Mouse (Mus musculus): ENCODE measurements around the gene Lsm14b. TPM values are rescaled to one million over a fixed set of nuclear protein-coding genes. Genes with fewer than 3 reads are reported as not detected.

Gene Lsm14b
- total RNA-seq (2012; rRNA removed) = 16.5 and 16.9 TPM in 2 replicates
- 12.2 and 12.6 TPM in 2 replicates for total RNA-seq (2014; rRNA removed)
- polyA plus RNA-seq (2012; ENCODE audit: insufficient read length, low read depth) = 15.3 and 15.6 TPM in 2 replicates

DNA sequence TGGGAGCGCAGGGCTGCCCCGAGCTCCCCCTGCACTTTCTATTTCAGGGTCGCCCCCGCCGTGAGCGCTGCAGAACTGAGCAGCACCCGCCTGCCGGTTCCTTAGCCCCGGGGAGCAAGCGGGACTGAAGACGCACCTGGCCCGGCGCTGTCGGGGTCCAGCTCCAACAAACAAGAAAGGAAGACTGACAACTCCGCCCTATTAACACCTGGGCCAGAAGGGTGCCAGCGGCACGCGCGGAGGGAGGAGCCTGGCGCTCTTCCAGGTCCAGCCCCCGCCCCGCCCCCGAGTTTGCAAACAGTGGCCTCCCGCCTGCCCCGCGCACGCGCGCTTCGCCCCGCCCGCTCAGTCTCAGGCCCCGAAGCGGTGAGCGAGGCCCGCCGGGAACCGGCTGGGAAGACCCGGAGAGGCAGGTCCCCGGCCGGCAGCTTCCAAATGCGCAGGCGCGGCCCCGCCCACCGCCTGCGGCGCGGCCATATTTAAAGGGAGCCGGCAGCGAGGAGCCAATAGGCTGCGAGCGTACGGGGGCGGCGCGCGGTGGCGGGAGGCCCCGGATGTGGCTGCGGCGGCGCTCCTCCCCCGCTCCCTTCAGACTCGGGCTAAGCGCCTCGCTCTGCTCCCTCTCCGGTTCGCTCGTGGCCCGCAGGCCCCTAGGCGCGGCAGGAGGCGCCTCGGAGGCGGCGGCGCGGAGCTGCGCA is at the start of gene Lsm14b:
Gene Lsm14b (plus strand): TSS at position 587 of the 698 bp plus-strand sequence.
- H3K4me1 ChIP-seq (ENCODE audit: control insufficient read depth in 1 of 2, insufficient read depth in 2 of 2) = peaks cover 11 to 30% of the 10 kb centered on the region in 2 experiments
- DNase-seq (ENCODE audit: extremely low read depth) = peak; percentile 94
- dilution Hi-C loops (cut with MboI; ENCODE audit: extremely low pct_ligation_motif_present, extremely low pct_unique_long_range_greater_than_20kb, low sequenced_read_pairs) (no loop called here), in situ Hi-C loops (cut with MboI; ENCODE audit: low pct_ligation_motif_present, low pct_unique_long_range_greater_than_20kb, low sequenced_read_pairs) (no loop called here)
- peak within 1 kb of the TSS; percentile 53 to 96 (median 81) for H3K4me3 ChIP-seq (replicated peaks in 1 of 3; ENCODE audit: low read depth in 2 of 3, low read length in 2 of 3, poor library complexity in 1 of 3)
- peaks cover 43% of the 10 kb centered on the region for H3K27me3 ChIP-seq (replicated peaks)
- H3K79me2 ChIP-seq (replicated peaks; ENCODE audit: control insufficient read depth, extremely low read depth, insufficient read depth, poor library complexity, severe bottlenecking) = 0 out of 2 replicates have a peak, but pooled peaks cover 5% of the 10 kb centered on the region
- H3K4me2 ChIP-seq (ENCODE audit: insufficient read depth, low read depth, poor library complexity, severe bottlenecking) = peak within 1 kb of the TSS; percentile 93
- no peak for TF ChIP-seq EP300 (IDR thresholded peaks at IDR 0.05; ENCODE audit: low read length)
- 0 out of 2 replicates have a peak, but pooled peaks have one; percentile 7 for TF ChIP-seq MAFK (IDR thresholded peaks at IDR 0.05; ENCODE audit: insufficient replicate concordance, low read length)
- TF ChIP-seq TBP (conservative IDR thresholded peaks at IDR 0.05; ENCODE audit: low read depth, low read length) = 0 out of 2 replicates have a peak, but pooled peaks have one; percentile 28
- peak; percentile 68 for TF ChIP-seq MAZ (IDR thresholded peaks at IDR 0.05; ENCODE audit: low read depth, low read length)
- peak; percentile 90 for TF ChIP-seq TCF12 (IDR thresholded peaks at IDR 0.05; ENCODE audit: low read depth, low read length)
- TF ChIP-seq ETS1 (conservative IDR thresholded peaks at IDR 0.05; ENCODE audit: low read depth, low read length) = peak; percentile 43
- no peak for TF ChIP-seq KAT2A (IDR thresholded peaks at IDR 0.05; ENCODE audit: insufficient replicate concordance, low read length)
- peak; percentile 89; the same call in 1 of the 2 replicates for TF ChIP-seq SIN3A (IDR thresholded peaks at IDR 0.05; ENCODE audit: low read length)
- peak; percentile 39; the same call in 1 of the 2 replicates for TF ChIP-seq IRF4 (IDR thresholded peaks at IDR 0.05; ENCODE audit: low read depth, low read length)
- TF ChIP-seq NELFE (IDR thresholded peaks at IDR 0.05; ENCODE audit: low read depth, low read length) = peak; percentile 88
- no peak for TF ChIP-seq MEF2A (IDR thresholded peaks at IDR 0.05; ENCODE audit: borderline replicate concordance, low read depth, low read length)
- TF ChIP-seq MAX (IDR thresholded peaks at IDR 0.05; ENCODE audit: low read length) = 0 out of 2 replicates have a peak, but pooled peaks have one; percentile 15
- TF ChIP-seq UBTF (IDR thresholded peaks at IDR 0.05; ENCODE audit: low read depth, low read length) = no peak
- no peak for TF ChIP-seq ZNF384 (IDR thresholded peaks at IDR 0.05; ENCODE audit: low read depth, low read length)
- TF ChIP-seq CHD1 (IDR thresholded peaks at IDR 0.05; ENCODE audit: low read depth, low read length) = no peak
- no peak for TF ChIP-seq GABPA (IDR thresholded peaks at IDR 0.05; ENCODE audit: insufficient replicate concordance, low read depth, low read length)
- TF ChIP-seq POLR2A (IDR thresholded peaks at IDR 0.05; ENCODE audit: low read depth, low read length) = peak; percentile 82
- TF ChIP-seq RAD21 (IDR thresholded peaks at IDR 0.05; ENCODE audit: low read depth, low read length) = no peak
- no peak for TF ChIP-seq PAX5 (IDR thresholded peaks at IDR 0.05; ENCODE audit: low read length)
- TF ChIP-seq BHLHE40 (IDR thresholded peaks at IDR 0.05; ENCODE audit: low read depth, low read length) = peak; percentile 97
- peak; percentile 68; the same call in 1 of the 2 replicates for TF ChIP-seq ZMIZ1 (IDR thresholded peaks at IDR 0.05; ENCODE audit: low read depth, low read length)
- TF ChIP-seq CHD2 (IDR thresholded peaks at IDR 0.05; ENCODE audit: low read length) = peak; percentile 44; the same call in 1 of the 2 replicates
- TF ChIP-seq RCOR1 (conservative IDR thresholded peaks at IDR 0.05; ENCODE audit: low read depth, low read length) = 0 out of 2 replicates have a peak, but pooled peaks have one; percentile 42
- no peak for TF ChIP-seq SMC3 (IDR thresholded peaks at IDR 0.05; ENCODE audit: low read depth, low read length)
- TF ChIP-seq CTCF (conservative IDR thresholded peaks at IDR 0.05 in 1 of 2, IDR thresholded peaks at IDR 0.05 in 1 of 2; ENCODE audit: low read depth in 2 of 2, low read length in 2 of 2) = no peak
- TF ChIP-seq ZC3H11A (IDR thresholded peaks at IDR 0.05; ENCODE audit: low read depth, low read length) = no peak
- no peak for TF ChIP-seq USF2 (conservative IDR thresholded peaks at IDR 0.05; ENCODE audit: low read depth, low read length)
- TF ChIP-seq ELF1 (IDR thresholded peaks at IDR 0.05; ENCODE audit: low read depth, low read length) = peak; percentile 75
- TF ChIP-seq ZKSCAN1 (IDR thresholded peaks at IDR 0.05; ENCODE audit: borderline replicate concordance, low read depth, low read length) = no peak
- TF ChIP-seq NRF1 (IDR thresholded peaks at IDR 0.05; ENCODE audit: low read depth, low read length) = peak; percentile 96
- TF ChIP-seq JUND (conservative IDR thresholded peaks at IDR 0.05; ENCODE audit: low read depth, low read length) = no peak
- 0 out of 2 replicates have a peak, but pooled peaks have one; percentile 54 for TF ChIP-seq POLR2AphosphoS2 (IDR thresholded peaks at IDR 0.05; ENCODE audit: low read depth, low read length)
- TF ChIP-seq E2F4 (IDR thresholded peaks at IDR 0.05; ENCODE audit: insufficient replicate concordance, low read depth, low read length) = no peak
- TF ChIP-seq MXI1 (IDR thresholded peaks at IDR 0.05; ENCODE audit: low read depth, low read length) = peak; percentile 52
- 0 out of 2 replicates have a peak, but pooled peaks have one; percentile 27 for TF ChIP-seq MYC (IDR thresholded peaks at IDR 0.05; ENCODE audit: low read depth, low read length)
- TF ChIP-seq JUN (IDR thresholded peaks at IDR 0.05; ENCODE audit: insufficient read depth, low read depth, low read length) = no peak
- peak; percentile 70 for TF ChIP-seq HCFC1 (IDR thresholded peaks at IDR 0.05; ENCODE audit: low read depth, low read length)
- TF ChIP-seq USF1 (IDR thresholded peaks at IDR 0.05; ENCODE audit: low read depth, low read length) = no peak
- no peaks in the 10 kb centered on the region for H3K9me3 ChIP-seq (replicated peaks; ENCODE audit: low read length)
- H3K36me3 ChIP-seq (replicated peaks in 1 of 2; ENCODE audit: control insufficient read depth in 1 of 2, insufficient read depth in 1 of 2, low read length in 1 of 2) = peaks cover 18 to 32% of the 10 kb centered on the region in 2 experiments
- peak within 1 kb of the TSS; percentile 13 for H3K27ac ChIP-seq (ENCODE audit: insufficient read depth, low read depth)
- peak within 1 kb of the TSS; percentile 92 for H3K9ac ChIP-seq (ENCODE audit: insufficient read depth, low read depth)
